Mouse (Mus musculus): ENCODE measurements around the gene Ncoa1.
"Not testable (repeated sequence)": the region's sequence is repeated elsewhere in the genome, so short reads cannot be mapped to it uniquely, and the experiment has no call there.

The Ncoa1 gene

DNA sequence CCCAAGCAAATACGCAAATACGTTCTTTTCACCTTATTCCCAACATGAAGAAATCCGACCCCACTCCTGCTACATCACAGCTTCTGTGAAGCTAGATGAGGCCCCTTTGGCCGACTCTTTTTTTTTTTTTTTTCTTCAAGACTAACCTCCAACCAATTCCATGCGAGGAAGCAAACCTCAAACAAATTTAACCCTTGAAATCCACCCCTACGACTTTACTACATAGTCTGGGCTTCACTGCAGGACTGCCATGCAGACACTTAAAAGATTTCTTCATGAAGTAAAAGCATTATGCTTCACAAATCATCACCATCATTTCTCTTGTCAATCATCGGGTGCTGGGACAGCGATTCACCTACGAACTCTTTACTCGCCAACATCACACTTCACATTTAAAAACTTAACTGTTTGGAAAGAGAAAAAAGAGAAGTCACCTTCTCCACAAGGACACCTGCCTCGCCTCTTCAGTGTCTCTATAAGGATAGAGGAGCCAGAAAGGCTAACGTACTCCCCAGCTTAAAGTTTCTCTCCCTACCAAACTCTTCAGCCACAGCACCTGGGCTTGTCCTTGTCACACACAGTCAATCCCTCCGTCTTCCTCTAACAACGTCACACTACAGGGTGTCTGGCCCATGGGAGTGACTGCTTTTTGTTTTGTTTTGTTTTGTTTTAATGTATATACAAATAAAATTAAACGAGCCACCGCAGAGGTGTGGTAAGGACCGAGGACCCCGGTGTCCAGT is 1.6 kb downstream of the Ncoa1 start:
- DNase-seq: no peak

DNA sequence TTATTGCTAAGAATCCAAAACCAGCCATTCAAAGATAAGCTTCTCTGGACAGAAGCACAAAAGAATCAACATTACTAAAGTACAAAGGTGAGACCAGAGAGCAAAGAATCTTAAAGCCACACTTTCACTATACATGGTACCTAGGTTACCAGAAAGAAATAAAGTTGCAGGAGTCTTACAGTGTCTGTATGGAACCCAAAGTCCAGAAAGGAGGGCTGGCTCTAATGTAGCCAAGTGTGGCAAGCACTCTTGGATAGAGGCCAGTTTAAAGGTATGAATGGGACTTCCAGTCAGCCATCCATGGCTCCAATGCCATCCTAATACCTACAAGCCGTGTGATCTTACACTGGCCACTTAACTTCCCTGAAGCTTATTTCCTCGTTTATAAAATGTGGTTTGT is 7.9 kb downstream of the Ncoa1 start:
- DNase-seq: no peak

DNA sequence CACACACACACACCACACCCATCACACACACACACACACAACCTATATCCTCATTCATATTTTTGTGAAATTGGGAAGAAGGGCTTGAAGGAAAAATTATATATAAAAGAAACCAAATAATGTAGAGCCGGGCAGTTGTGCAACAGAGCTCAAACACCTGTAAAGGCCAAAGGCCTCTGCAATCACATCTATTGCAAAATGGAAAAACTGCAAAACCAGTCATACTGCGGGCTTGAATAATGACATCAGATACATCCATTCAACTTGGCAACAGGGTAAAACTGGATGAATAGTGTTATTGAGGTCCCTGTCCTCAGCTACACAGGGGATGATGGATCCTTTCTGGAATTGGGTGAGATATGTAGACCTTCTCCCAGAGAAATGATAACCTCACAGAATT is 13.3 kb downstream of the Ncoa1 start:
- no peak for DNase-seq

DNA sequence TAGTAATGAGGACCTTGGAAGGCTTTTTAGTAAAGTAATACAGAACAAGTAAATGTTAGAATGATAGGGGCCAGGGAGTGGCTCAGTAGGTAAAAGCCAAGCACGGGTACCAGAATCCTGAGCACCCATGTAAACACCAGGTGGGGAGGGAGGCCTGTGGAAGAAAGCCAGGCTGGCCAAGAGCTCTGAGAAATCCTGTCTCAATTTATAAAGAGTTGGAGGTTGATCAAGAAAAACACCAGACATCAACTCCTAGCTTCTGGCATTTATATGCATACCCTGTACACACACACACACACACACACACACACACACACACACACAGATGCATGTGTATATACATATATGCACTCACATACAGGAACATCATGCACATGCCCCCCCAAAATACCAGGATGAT is 14.6 kb downstream of the Ncoa1 start:
- DNase-seq: no peak

DNA sequence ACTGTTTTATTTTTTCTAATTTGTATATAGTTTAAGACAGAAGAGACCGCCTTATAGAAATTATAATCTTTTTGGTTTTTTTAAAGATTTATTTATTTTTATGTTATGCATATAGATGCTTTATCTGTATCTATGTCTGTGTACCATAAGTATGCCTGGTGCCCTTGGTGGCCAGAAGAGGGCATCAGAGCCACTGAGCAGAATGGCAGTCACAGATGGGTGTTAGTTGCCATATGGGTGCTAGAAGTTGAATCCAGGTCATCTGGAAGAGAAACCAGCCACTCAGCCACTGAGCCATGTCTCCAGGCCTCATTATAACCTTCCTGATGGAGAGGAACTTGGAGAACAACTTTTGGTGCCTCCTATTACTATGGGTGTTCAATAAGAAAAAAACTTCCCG is 16.0 kb downstream of the Ncoa1 start:
- no peak for DNase-seq

DNA sequence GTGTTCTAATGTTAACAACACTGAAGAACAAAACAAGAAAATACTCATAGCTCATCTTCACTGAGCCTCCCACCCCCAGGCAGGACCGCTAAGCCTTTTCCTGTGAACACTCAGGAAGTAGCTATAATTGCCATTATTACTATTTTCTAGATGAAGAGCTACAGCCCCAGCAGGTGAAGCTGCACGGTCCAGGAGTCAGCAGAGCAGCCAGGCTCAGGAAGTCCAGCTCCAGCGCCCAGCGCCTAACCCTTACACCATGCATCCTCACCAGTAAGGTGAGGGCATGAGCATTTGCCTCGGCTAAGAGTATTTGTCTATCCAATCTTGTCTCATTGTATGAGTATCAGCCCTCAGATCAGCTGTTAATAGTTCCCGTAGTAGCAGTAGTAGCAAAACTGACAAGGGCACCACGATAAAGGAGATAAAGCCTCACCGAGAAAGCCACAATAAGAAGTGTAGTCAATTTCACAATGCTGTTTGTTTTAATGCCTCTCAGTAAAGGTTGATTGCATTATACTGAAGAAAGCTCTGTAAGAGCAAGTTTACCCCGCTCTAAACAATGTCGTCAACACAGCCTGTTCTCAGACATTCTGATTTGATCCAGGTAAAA is 21.9 kb downstream of the Ncoa1 start:
- DNase-seq: no peak

DNA sequence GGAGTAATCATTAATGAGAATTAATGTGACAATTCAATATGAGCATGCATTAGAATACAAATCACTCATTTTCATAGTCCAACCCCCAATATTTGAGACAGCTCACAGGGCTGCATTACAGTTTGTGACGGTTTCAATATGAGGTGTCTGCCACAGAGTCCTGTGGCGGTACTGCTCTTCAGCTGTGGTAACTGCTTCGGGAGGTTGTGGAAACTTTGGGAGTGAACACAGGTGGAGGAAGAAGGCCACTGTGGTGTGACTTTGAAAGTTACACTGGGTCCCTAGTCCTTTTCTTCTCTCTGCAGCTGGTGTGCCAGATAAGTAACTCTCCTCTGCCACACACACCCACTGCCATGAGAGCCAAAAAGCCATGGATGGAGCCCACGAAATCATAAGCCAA is 22.7 kb downstream of the Ncoa1 start:
- no peak for DNase-seq

DNA sequence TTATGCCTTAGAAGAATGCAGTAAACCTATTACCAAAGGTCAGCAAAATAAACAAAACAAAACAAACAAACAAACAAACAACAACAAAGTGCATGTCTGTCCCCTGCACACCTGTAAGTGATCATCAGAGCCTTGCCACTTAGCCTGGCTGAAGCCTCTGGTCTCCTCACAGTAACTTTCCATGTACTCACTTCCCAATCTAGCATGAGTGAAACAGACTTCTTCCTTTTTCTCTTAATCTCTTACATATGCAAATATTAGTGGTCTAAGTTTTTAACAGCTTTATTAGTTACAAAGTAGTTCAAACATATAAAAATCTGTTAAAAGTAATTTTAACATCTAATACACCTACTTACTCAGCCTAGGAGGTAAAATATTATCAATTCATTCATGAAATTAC is 24.7 kb downstream of the Ncoa1 start:
- no peak for DNase-seq

DNA sequence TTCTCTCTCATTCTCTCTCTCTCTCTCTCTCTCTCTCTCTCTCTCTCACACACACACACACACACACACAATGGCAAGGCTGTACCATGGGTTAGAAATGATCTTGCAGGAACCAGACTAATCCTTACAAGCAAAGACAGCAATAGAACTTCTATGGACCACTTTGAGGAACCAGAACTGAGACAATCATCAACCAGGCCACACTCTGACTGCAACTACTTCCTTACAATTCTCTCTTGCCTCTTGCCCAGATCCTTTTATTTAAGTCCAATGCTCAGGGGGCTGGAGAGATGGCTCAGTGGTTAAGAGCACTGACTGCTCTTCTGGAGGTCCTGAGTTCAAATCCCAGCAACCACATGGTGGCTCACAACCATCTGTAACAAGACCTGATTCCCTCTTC is 26.5 kb downstream of the Ncoa1 start:
- not testable (repeated sequence) for DNase-seq

DNA sequence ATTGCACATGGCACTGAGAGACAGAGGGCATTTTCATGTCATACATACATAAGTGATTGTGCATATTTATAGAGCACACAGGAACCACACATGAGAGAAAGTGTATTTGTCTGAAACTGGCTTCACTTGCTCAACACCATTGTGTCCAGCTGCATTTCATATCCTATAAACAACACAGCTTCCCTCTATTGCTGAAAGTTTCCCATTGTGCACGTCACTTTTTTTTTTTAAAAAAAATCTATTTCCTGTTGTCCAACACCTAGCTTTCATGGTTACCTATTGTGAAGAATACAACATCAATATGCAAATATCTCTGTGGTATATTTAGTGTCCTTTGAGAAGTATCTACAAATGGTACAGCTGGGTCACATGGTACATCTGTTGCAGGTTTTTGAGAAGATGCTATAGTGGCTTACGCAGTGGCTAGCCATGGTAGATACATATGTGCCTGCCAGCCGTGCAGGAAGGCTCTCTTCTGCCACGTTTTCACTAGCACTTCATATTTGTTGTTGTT is 28.8 kb downstream of the Ncoa1 start:
- DNase-seq: no peak

DNA sequence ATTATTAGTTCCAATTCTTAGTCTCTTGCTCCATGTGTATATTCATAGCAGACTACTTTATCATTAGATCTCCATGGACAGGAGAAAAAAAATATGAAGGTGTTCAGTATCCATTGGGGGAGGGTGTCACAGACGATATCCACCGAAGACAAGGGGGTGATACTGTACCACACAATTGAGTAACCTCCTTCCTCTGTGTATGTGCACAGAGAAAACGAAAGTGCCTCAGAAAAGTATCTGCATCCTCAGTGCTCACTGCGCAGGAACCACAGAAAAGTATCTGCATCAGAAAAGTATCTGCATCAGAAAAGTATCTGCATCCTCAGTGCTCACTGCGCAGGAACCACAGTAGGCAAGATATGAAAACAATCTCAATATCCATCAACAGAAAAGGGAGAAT is 32.0 kb downstream of the Ncoa1 start:
- DNase-seq: no peak

DNA sequence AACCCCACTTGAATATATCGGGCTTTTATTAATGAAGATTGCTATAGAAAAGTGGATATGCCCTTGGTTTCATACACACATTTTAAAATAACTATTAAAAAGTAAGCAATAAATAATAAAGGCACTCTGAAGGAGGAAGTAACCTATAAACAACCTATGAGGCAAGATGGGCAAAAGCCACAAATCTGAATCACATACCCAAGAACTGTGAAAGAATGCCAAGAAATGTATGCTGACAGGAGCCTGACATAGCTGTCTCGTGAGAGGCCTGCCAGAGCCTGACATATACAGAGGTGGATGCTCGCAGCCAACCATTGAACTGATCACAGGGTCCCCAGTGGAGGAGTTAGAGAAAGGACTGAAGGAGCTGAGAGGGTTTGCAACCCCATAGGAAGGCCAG is 35.5 kb downstream of the Ncoa1 start:
- no peak for DNase-seq

DNA sequence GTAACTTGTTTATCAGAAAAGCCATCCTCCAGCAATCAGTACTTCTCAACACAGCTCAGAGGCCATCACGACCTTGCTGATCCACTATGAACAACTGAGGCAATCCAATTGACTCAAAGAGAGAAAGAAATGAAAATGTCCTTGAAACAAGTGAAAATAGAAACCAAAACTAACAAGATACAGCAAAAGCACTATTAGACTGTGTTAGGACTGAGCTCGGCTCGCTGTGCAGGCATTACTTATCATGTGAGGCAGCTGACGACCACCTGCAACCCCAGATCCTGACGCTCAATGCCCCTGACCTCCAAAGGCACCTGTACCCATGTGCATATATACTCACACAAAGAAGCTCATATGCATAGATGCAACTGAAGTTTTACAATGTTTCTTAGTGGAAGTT is 40.8 kb downstream of the Ncoa1 start:
- no peak for DNase-seq

DNA sequence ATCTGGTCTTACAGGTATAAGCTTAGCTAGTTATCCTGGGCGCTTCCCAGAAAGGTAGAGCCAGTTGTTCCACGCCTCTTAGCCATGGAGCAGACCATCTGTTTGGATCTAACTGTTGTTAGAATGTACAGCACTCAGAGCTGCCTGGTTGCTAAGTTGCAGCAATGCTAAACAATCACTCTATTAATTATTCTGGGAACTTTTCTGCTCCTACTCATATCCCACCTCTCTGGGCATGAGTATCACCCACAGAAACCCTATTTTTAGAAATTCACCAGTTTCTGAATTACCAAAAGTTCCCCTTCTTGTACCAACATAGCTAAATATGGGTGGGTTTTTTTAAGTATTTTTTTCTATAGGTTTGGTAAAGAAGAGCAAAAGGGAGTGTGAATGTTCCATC is 43.4 kb downstream of the Ncoa1 start:
- DNase-seq: peak; percentile 71

DNA sequence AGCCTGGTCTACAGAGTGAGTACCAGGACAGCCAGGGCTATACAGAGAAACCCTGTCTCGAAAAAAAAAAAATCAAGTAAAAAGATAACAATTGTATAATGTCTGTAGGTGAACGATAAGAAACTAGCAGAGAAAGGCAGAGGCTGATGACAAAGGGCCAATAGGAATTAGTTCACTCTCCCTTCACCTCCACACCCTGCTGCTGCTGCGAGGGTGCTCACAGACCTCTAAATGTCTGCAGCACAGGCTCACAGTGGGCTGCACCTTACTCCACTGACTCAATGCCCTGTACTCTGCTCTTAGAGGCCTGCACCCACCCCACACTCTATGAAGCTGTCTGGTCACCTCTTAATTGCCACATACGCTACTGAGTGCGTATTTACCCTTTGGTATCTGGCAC is 45.0 kb downstream of the Ncoa1 start:
- DNase-seq: no peak

DNA sequence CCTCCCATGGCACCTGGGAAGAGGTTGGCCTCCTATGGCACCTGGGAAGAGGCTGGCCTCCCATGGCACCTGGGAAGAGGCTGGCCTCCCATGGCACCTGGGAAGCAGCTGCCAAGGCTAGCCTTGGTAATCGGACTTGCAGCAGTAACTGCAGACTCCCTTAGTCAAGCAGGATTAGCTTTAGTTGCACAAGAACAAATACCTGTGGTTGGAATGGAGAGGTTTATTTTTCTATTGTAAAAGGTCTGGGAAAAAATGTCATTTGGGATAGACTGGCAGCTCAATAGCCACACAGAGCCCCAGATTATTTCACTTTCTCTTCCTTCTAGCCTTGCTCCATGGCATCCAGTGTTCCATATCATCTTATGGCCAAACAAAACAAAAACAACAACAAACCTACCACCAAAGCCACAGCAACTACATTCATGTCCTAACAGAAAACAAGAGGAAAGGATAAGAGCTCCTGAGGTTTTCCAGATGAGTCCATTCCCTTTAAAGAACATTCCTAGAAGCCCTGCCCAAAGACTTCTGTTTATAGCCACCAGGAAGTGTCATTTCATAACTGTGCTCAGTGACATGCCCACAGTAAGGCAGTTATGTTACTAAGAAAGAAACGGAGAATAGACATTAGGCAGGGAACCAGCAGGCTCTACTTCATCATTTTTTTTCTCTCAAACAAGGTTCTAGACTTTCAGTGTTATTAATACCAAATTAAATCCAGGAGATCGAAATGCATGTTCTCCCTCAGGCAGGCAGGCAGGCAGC is 46.7 kb downstream of the Ncoa1 start:
- DNase-seq: no peak

DNA sequence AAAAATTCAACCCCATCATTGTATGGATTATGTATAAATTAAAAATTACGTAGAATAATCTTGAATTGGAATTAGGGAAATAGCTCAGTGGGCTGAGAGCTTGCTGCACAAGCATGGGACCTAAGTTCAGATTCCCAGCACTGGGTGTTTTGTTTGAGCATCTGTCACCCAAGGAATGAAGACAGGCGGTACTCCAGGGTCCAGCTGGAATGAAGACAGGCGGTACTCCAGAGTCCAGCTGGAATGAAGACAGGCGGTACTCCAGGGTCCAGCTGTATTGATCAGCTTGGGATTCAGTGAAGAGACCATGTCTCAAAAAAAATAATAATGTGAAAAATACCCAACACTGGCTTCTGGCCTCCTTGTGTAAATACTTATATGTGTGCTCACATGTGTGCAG is 58.2 kb downstream of the Ncoa1 start:
- DNase-seq: no peak

DNA sequence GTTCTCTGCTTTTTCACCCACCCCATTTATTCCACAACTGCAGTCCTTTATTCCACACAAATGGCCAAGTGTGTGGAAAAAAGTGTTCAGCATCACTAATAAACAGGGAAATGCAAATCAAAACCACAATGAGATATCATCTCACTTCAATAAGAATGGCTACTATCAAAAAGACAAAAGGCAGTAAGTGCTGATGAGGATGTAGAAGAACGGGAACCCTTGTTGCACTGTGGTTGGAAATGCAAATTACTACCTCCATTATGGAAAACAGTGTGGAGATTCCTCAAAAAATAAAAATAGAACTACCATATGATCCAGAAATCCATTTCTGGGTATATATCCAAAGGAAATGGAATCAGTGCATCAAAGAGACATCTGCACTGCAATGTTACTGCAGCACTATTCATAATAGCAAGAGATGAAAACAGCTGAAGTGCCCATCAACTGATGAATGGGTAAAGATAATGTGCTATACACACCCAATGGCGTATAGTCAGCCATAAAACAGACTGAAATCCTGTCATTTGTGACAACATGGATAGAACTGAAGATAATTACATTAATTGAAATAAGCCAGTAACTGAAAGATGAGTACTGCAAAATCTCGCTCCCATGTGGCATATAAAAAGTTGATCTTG is 59.2 kb downstream of the Ncoa1 start:
- no peak for DNase-seq

DNA sequence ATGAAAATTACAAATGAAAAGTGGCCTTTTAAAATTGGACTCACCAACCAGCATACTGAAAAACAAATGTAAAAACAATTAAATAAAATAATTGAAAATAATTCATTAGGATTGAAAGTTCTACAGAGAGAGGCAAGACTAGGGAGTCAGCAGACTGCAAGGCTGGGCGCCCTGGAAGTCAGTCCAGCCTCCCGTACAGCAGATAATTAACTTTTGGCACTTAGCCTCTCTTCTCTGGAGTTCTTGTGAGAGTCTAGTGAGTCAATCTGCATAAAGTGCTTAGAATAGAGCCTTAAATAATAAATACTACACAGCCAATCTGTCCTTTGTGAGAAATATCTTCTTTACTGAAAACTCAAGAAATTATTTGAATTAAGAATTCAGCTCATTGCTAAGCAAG is 69.9 kb downstream of the Ncoa1 start:
- no peak for DNase-seq

DNA sequence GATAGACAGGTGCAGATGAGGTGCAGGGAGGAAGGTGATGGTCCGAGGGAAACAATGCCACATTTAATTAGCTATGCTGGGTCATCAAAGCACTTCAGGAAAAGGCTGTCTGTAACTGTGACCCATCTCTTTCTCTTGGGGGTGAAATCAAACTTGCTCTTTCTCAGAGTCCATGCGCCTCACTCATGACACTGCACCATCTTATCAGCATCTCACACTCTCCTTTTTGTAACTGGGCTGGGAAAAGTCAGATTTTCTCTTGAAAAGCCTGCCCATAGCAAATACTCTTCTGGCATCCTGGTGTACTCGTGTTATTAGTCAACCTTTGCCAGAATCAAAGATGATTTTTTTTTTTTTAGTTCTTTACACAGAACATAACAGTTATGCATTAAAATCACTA is 70.8 kb downstream of the Ncoa1 start:
- DNase-seq: no peak

DNA sequence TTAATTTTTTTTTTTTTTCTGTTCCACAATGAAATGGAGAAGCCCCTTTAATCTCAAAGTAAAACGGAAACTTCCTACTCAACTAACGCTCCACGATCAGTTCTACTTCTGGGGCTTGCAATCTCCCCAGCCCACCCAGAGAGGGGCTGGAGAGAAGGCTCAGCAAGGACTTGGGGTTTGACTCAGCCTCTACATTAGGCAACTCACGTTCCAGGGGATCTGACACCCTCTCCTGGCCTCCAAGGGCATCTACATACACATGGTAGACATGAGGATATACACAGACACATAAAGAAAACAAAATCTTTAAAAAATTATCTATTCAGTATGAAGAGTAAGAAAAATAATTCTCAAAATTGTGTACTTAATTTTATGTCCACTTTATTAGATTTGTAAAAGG is 73.8 kb downstream of the Ncoa1 start:
- no peak for DNase-seq

DNA sequence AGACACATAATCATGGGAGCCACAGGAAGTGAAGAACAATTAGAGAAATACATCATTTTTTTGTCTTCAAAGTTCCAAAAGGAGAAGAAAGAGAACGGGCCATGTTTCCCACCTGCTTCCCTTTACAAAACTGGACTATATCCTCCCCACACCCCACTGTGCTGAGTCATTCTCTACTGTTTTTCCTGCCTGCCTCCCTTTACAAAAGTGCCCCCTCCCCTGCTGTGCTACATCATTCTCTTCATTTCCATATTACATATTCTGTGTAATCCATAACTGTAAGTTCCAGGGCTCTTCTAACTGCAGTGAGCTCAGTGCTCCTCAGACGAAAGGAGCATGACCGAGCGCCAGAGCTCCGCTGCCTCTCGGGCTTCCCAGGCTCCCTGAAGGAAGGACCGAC is 80.8 kb downstream of the Ncoa1 start:
- DNase-seq: no peak

DNA sequence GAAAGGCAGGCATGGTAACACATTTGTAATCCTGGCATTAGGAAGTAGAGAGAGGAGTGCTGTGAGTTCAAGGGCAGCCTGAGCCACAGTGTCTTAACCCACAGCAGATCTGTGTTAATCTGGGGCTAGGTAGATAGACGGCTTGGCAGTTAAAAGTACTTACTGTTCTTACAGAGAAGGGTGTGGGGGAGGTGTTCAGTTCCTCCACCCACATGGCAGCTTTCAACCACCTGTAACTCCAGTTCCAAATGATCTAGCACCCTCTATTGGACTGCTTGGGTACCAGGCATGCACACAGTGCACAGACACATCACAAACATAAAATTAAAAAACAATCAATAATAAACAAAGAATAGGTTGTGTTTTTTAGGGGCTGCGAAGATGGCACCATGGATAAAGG is 84.4 kb downstream of the Ncoa1 start:
- no peak for DNase-seq

DNA sequence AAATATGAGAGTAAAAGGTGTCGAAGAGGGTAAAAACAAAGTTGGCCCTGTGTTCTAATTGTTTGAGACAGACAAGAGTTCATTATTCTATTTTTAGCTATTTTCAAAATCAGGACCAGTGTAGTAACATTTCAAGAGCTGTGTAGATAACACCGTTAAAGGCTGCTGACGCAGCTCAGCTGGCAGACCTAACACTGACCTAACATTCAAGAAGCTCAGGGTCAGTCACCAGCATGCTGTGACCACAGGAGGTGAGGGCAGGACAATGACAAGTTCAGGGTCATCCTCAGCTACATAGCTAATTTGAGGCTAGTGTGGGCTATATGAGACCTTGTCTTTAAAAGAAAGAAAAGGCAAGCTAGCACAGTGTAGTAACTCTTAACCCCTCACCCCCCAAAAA is 84.9 kb downstream of the Ncoa1 start:
- DNase-seq: no peak

Measured in layer of hippocampus, adult 9-11 months (tissue).